Mouse (Mus musculus) midbrain, embryonic 13.5 days (tissue): ENCODE measurements around the gene Sema3a. TPM values are rescaled to one million over a fixed set of nuclear protein-coding genes. Genes with fewer than 3 reads are reported as not detected.
A peak's percentile ranks its signal among the peaks of the same experiment; 100 is the strongest.

ENCODE experiments used
- ATAC-seq: fragments of 200-750 bp; cut with Nextera tagmentation; 2 replicates; pipeline ENCODE4 v1.8.0; 2017; ENCODE audit warnings: mild to moderate bottlenecking, moderate TSS enrichment, moderate library complexity
- H3K27ac ChIP-seq: fragments of 300-500 bp; sonication (generic); 2 replicates; pipeline ENCODE4 v1.5.1; 2015; ENCODE audit warnings: inconsistent platforms, mild to moderate bottlenecking, moderate library complexity
- H3K27me3 ChIP-seq: fragments of 300-500 bp; sonication (generic); 2 replicates; pipeline ENCODE4 v1.6.1; 2015; ENCODE audit warnings: mild to moderate bottlenecking, inconsistent platforms
- H3K36me3 ChIP-seq: fragments of 300-500 bp; sonication (generic); 2 replicates; pipeline ENCODE4 v1.6.1; 2015; ENCODE audit warnings: mild to moderate bottlenecking, inconsistent platforms
- H3K4me1 ChIP-seq: fragments of 300-500 bp; sonication (generic); replicated peaks from 2 replicates; pipeline ENCODE4 v1.6.1; 2015; ENCODE audit warnings: inconsistent platforms
- H3K4me2 ChIP-seq: fragments of 300-500 bp; sonication (generic); replicated peaks from 2 replicates; pipeline ENCODE4 v1.6.1; 2015; ENCODE audit warnings: moderate library complexity, mild to moderate bottlenecking, inconsistent platforms
- H3K4me3 ChIP-seq: fragments of 300-500 bp; sonication (generic); replicated peaks from 2 replicates; pipeline ENCODE4 v1.5.1; 2015; ENCODE audit warnings: mild to moderate bottlenecking, inconsistent platforms
- H3K9ac ChIP-seq: fragments of 300-500 bp; sonication (generic); replicated peaks from 2 replicates; pipeline ENCODE4 v1.6.1; 2015; ENCODE audit warnings: mild to moderate bottlenecking, inconsistent platforms
- H3K9me3 ChIP-seq: fragments of 300-500 bp; sonication (generic); 2 replicates; pipeline ENCODE4 v1.6.1; 2016; ENCODE audit warnings: mild to moderate bottlenecking, inconsistent platforms
- WGBS: fragments of 180-500 bp; shearing (Covaris S2); methylation state at CpG from one replicate; pipeline ENCODE4 v1.1.7; 2015; 5-methylcytosine and 5-hydroxymethylcytosine counted together
- polyA plus RNA-seq: library from polyadenylated mRNA; unstranded; fragments of >200 nt; fragmentation: Nextera tagmentation; extraction: Ambion mirVana; gene quantifications from 2 replicates; pipeline ENCODE4 v1.2.1, GENCODE M21; 2015

Gene Sema3a
- polyA plus RNA-seq, 1 experiment from 2014 or later, result 4.5 TPM

DNA sequence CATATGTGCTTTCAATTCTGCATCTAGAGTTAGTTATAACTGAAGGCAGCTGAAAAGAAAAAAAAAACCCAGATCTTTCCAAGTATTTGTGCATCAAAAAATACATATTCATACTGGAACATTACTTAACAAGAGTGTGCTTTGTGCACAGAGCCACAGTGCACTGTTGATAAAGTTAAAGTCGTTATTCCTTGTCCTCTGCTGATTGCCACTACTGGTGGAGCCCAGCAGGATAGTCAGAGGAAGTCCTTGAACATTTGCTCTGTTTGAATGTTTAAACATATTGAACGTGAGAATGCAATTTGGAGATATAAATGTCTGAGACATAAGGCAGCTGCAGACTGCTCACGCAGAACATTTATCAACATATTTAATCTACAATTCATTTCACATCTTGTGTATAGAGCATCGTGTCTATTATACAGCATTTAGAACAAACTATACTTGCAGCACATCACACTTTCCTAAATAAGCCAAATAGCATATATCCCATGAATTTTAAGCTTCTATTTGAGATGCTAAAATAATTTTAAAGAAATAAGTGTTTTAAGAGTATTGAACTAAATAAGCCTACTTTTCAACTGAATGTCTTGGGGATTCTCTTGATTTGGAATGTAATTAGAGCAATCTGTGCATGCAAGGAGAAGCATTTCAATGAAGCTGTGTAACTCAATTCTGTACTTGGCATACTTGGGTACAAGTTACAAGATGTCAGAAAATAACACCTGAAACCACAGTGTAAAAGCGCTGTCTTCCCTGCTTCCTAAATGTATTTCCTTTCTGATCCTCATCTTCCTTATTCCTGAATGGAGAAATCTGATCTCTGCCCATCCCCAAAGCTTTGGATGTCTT is 32.8 kb downstream of the Sema3a start:
- Histone ChIP-seq H3K27ac (no peak overlapping the region), H3K4me2 (no peak overlapping the region), H3K4me1 (no peaks in the 10 kb centered on the region), H3K9ac (no peak overlapping the region), H3K9me3 (no peaks in the 10 kb centered on the region), H3K27me3 (no peaks in the 10 kb centered on the region), H3K36me3 (no peaks in the 10 kb centered on the region), H3K4me3 (no peak overlapping the region)
- ATAC-seq, result no peak
- 79% methylated on average over 5 of the region's 5 CpGs for WGBS

DNA sequence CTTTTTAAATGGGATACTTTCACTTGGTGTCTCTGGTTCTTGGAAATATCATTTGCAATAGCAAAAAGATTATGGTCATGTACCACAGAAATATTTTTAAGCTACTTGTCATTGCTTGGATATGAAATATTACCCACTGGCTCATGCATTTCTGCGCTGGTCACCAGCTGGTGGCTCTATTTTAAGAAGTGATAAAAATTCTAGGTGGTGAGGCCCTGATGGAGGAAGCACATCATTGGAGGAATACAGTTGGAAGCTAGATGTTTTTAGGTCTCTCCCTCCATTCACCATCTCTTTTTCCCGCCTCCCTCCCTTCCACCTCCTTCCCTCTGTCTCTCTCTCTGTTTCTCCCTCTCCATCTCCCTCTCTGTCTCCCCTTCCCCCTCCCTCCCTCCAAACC is 57.0 kb downstream of the Sema3a start:
- Histone ChIP-seq H3K9me3 (no peaks in the 10 kb centered on the region), H3K4me2 (no peak overlapping the region), H3K36me3 (no peaks in the 10 kb centered on the region), H3K9ac (no peak overlapping the region), H3K27me3 (no peaks in the 10 kb centered on the region), H3K27ac (no peak overlapping the region), H3K4me1 (no peaks in the 10 kb centered on the region), H3K4me3 (no peak overlapping the region)
- 88% methylated on average over 2 of the region's 2 CpGs for WGBS
- ATAC-seq, result no peak

DNA sequence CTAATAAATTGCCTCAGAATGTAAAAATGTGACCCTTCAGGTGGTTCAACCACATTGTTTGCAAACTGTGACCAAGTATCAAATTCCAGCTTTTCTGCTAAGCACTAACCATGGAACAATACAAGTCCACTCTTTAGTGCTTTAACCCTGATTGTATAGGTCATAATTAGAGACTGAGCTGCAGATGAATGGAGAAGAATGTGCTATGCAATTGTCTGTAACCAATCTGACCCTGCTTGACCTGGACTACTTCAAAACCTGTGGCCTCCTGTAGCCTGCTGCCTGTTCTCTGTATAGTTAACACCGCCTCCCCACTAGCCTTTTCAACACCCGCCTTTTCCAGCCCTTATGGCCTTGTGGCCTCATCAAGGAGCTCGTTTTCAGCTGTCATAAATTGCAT is 72.7 kb downstream of the Sema3a start:
- H3K9me3 ChIP-seq, result no peaks in the 10 kb centered on the region
- H3K27me3 ChIP-seq, result no peaks in the 10 kb centered on the region
- H3K4me1 ChIP-seq, result no peaks in the 10 kb centered on the region
- H3K36me3 ChIP-seq, result no peaks in the 10 kb centered on the region
- no peak overlapping the region for H3K27ac ChIP-seq
- no peak overlapping the region for H3K9ac ChIP-seq
- 5% methylated on average over 3 of the region's 3 CpGs for WGBS
- H3K4me3 ChIP-seq, result no peak overlapping the region
- H3K4me2 ChIP-seq, result no peak overlapping the region
- no peak for ATAC-seq

DNA sequence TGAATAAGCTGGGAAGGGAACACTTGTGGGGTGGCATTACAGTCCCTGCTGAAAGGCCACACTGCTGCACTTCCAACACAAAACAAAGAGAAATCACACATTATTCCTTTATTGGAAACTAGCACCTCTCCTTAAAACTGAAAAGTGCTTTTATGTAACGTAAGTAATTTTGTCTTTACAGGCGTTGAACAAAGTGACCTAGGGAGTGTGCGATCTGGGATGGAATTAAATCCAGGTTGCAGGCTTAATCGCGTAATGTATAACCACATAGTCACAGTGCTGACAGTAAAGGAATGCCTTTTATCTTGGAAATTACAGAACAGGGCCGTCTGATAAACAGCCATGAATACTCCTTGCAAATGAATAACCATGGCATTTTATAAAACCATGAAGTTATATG is 74.5 kb downstream of the Sema3a start:
- Histone ChIP-seq H3K9me3 (no peaks in the 10 kb centered on the region), H3K36me3 (no peaks in the 10 kb centered on the region), H3K27ac (no peak overlapping the region), H3K27me3 (no peaks in the 10 kb centered on the region), H3K4me1 (no peaks in the 10 kb centered on the region), H3K9ac (no peak overlapping the region), H3K4me2 (no peak overlapping the region), H3K4me3 (no peak overlapping the region)
- ATAC-seq, result no peak
- WGBS, result 76% methylated on average over 6 of the region's 6 CpGs

DNA sequence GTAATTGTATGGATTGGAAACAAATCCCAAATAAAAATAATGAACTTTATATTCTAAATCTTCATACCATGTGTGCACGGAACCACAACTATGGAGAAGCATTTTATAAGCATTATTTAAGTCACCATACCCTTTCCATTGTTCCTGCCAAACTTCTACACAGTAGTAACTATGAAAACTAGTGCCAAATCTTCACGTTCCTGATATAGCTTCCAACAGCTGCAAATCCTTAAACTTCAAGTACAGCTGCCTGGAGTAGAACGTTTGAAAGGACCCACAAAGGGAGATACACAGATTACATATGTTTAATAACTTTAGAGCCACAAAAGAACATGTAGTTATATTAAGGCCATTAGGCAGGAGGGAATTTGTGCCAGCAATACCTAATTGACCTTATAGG is 130.1 kb downstream of the Sema3a start:
- Histone ChIP-seq H3K36me3 (no peaks in the 10 kb centered on the region), H3K9ac (no peak overlapping the region), H3K27me3 (no peaks in the 10 kb centered on the region), H3K4me2 (no peak overlapping the region), H3K9me3 (no peaks in the 10 kb centered on the region), H3K4me1 (no peaks in the 10 kb centered on the region), H3K27ac (no peak overlapping the region), H3K4me3 (no peak overlapping the region)
- WGBS, result 69% methylated on average over 3 of the region's 3 CpGs
- no peak for ATAC-seq

DNA sequence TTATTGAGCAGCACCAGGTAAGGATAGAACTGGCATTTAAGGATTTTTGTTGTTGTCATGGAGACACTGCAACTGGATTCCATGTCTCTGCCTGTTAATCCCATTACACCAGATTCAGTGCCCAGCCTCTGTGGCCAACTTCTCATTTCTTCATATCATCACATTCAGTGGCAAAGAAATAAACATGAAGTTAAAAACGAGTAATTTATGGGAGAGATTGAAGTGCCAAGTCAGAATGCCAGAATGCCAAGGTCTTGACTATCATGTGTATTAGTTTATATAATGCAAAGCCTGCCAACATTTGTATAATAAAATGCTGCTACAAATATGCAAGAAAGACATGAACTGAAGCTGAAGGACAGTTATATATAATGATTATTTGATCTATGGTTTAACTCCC is 131.1 kb downstream of the Sema3a start:
- no peaks in the 10 kb centered on the region for H3K36me3 ChIP-seq
- H3K27me3 ChIP-seq, result no peaks in the 10 kb centered on the region
- H3K27ac ChIP-seq, result no peak overlapping the region
- no peak overlapping the region for H3K4me3 ChIP-seq
- WGBS, result 53% methylated on average over 1 of the region's 1 CpGs
- H3K9ac ChIP-seq, result no peak overlapping the region
- H3K4me2 ChIP-seq, result no peak overlapping the region
- no peaks in the 10 kb centered on the region for H3K4me1 ChIP-seq
- no peaks in the 10 kb centered on the region for H3K9me3 ChIP-seq
- ATAC-seq, result no peak

DNA sequence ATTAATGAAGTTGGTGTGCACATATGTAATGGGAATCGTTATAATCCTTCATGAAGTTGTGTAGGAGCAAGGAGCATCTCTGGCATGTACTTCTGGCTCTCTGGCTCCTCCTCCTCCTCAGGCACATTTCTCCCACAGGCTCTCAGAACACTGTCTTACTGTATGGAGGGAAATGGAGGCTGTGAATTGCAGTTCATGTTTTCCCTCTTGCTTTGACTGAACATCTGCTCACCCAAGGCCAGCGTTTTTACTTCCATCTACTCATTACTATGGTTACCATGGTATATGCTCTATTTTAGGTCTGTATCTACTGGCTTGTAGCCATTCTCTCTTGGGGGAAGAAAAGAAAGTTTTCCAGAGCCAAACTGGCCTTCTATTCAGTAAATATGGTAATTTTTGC is 137.9 kb downstream of the Sema3a start:
- H3K4me1 ChIP-seq, result no peaks in the 10 kb centered on the region
- no peaks in the 10 kb centered on the region for H3K27me3 ChIP-seq
- peak; percentile 62 for ATAC-seq
- H3K9ac ChIP-seq, result no peak overlapping the region
- H3K4me3 ChIP-seq, result no peak overlapping the region
- no peak overlapping the region for H3K4me2 ChIP-seq
- no peaks in the 10 kb centered on the region for H3K36me3 ChIP-seq
- WGBS, result 68% methylated on average over 2 of the region's 2 CpGs
- H3K9me3 ChIP-seq, result no peaks in the 10 kb centered on the region
- H3K27ac ChIP-seq, result no peak overlapping the region

DNA sequence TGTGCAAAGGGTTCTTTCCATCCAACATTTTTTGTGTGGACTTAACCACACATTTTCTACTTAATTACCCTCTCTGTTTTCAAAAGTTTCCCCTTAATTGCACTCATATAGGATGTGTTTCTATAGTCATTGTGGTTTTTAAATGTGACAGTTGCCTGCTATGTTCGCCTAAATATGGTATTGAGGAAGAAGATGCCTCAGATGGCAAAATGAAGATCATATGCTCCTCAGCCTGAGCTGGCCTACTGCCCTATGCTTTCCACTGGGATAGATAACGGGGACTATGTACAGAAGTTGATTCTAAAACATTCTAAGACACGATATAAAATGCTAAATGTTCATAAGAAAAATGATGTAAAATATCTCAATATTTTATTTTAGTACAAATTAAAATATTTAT is 138.3 kb downstream of the Sema3a start:
- H3K4me1 ChIP-seq, result no peaks in the 10 kb centered on the region
- H3K9ac ChIP-seq, result no peak overlapping the region
- no peaks in the 10 kb centered on the region for H3K36me3 ChIP-seq
- 82% methylated on average over 3 of the region's 3 CpGs for WGBS
- H3K4me2 ChIP-seq, result no peak overlapping the region
- no peak overlapping the region for H3K27ac ChIP-seq
- H3K4me3 ChIP-seq, result no peak overlapping the region
- H3K27me3 ChIP-seq, result no peaks in the 10 kb centered on the region
- ATAC-seq, result no peak
- no peaks in the 10 kb centered on the region for H3K9me3 ChIP-seq

DNA sequence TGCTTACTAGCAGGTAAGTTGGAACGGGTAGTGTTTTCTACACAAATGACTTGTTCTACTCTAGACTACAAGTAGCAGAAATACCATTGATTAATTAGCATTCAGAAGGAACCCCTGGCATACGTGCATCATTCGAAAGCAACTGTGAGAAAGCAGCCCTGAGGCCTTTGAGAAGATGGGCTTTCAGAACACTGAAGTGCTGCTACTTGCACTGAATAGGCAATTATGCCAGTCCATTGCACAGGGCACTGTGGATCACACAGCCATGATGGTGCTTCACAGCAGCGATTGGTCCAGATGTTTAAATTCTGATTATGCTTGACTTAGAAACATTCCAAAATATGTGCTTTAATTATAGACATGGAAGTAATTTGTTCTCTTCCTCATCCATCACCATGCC is 187.5 kb downstream of the Sema3a start:
- peaks cover 9% of the 10 kb centered on the region for H3K4me1 ChIP-seq
- H3K4me3 ChIP-seq, result no peak overlapping the region
- no peak overlapping the region for H3K27ac ChIP-seq
- H3K27me3 ChIP-seq, result peaks cover 35% of the 10 kb centered on the region
- no peak overlapping the region for H3K4me2 ChIP-seq
- no peak overlapping the region for H3K9ac ChIP-seq
- 25% methylated on average over 4 of the region's 4 CpGs for WGBS
- no peak; the same call in none of the 2 replicates for ATAC-seq
- H3K9me3 ChIP-seq, result no peaks in the 10 kb centered on the region
- no peaks in the 10 kb centered on the region for H3K36me3 ChIP-seq

DNA sequence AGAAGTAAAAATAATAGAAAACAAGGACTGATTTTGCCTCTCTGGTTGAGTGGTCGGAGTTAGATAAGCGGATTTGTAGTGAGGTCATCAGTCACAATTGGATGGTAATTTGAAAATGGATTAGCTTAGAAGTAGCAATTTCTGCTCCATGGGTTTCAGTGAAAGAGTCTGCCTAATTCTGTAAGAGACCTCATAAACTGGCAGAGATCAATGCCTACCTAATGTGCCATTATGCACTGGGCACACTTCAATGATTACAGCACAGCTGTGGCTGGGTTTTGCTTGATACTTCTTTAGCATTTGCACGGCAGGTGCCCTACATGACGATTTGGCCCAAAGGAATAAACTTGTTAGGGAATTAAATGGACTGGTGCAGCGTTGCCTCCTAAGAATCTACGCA is 188.8 kb downstream of the Sema3a start:
- Histone ChIP-seq H3K4me3 (no peak overlapping the region), H3K4me2 (0 out of 2 replicates have a peak overlapping the region, but pooled peaks have one; percentile 0), H3K27me3 (peaks cover 38% of the 10 kb centered on the region), H3K27ac (no peak overlapping the region), H3K4me1 (peaks cover 9% of the 10 kb centered on the region), H3K9me3 (no peaks in the 10 kb centered on the region), H3K36me3 (no peaks in the 10 kb centered on the region), H3K9ac (no peak overlapping the region)
- WGBS, result 9% methylated on average over 6 of the region's 6 CpGs
- ATAC-seq, result peak; percentile 87

DNA sequence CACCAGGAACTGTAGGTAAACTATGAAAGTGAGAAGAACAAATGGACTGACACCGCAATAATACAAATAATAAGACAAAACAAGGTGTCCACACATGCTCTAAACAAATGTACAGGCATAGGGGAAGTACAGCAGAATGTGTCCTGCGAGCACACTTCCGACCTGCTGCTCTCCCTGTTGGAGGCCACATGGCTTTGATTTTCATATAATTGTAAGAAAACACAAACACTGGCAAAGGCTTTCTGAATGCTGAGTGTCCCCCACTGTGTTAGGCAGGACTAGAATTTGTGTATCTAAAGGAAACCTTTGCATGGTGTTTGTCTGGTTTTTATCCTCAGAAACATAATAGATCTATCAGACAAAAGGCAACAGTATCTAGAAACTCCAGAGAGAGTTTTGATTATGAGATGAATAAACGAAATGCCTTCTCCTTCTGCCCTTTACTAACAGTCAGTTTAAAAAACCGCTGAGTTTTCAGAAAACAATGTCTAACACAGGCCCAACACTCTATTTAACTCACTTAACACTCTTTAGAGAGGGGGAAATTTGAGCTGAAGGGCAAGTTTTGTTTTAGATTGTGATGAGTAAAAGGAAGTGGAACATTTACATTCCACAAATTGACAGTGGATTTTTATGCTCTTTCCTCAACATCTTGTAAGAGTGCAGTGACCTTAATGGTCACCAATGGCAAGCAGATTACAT is 193.7 kb downstream of the Sema3a start:
- WGBS, result 33% methylated on average over 5 of the region's 5 CpGs
- Histone ChIP-seq H3K36me3 (no peaks in the 10 kb centered on the region), H3K4me3 (no peak overlapping the region), H3K27me3 (peaks cover 43% of the 10 kb centered on the region), H3K4me1 (0 out of 2 replicates have a peak, but pooled peaks cover 3% of the 10 kb centered on the region), H3K4me2 (no peak overlapping the region), H3K9ac (no peak overlapping the region), H3K27ac (no peak overlapping the region), H3K9me3 (no peaks in the 10 kb centered on the region)
- ATAC-seq, result no peak

DNA sequence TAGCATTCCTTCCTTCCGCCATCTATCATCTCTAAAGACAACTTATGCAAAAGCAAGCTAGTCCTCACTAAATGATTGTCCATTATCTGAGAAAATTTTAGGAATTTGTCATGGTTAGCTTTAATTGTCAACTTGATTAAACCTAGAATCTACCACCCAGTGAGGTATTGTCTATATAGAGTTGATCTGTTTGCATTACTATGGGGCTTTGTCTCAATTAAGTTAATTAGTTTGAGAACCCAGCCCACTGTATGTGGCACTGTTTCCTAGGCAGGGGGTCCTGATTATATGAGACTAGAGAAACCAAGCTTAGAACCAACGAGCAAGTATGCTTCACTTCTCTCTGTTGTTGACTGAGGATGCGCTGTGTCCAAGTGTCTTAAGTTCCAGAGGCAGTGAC is 194.9 kb downstream of the Sema3a start:
- Histone ChIP-seq H3K9me3 (no peaks in the 10 kb centered on the region), H3K27me3 (peaks cover 39% of the 10 kb centered on the region), H3K4me2 (no peak overlapping the region), H3K9ac (no peak overlapping the region), H3K36me3 (no peaks in the 10 kb centered on the region), H3K4me1 (no peaks in the 10 kb centered on the region), H3K4me3 (no peak overlapping the region), H3K27ac (no peak overlapping the region)
- ATAC-seq, result no peak
- WGBS, result 56% methylated on average over 3 of the region's 3 CpGs
